Mouse (Mus musculus): ENCODE data around the gene Ugt2a3.
"Not testable (repeated sequence)": the region's sequence is repeated elsewhere in the genome, so short reads cannot be mapped to it uniquely, and the experiment has no call there.

Ugt2a3 gene

GRCm38 (mm10) chr5:87336961-87337697 lies at the start of gene Ugt2a3:
TSS of gene Ugt2a3 (minus strand) at chr5:87337195.
- in situ Hi-C loops (cut with MseI, MboI) = no loop called here

DNA sequence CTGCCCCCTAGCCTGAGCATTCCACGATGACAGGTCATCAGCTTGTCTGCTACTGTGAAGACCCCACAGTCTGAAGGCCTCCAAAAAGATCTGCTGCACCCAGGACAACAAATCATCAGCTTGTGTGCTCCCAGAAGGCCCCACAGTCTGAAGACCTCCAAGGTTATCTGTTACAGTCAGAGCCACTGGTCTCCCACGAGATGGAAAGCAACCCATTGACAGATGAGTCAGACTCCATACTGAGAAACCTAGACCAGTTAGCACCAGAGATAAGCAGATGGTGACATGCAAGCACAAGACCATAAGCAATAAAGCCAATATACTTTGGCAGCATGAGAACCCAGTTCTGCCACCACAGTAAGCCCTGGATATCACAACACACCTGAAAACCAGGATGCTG lies 43.2 kb upstream of the Ugt2a3 start:
- in situ Hi-C loops (cut with MseI, MboI) = no loop called here

DNA sequence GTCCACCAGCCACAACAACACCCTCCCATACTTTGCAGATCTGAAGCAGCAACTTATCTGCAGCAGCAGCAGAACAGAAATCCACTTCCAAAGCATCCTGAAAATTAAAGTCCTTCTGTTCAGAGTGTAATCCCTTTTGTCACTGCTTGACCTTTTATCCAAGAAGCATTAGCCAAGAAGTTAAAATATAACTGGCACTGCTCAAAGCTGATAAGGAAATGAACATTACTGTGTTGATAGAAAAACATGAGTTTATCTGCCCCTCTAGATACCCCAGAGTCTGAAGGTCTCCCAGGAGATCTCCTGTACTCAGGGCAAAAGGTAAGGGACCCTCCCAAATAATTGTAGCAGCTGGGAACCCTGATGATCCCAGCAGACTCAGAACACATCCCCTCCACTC lies 42.8 kb upstream of the Ugt2a3 start:
- in situ Hi-C loops (cut with MseI, MboI) = no loop called here

- in situ Hi-C loops (cut with MseI, MboI) = no loop called here
These were observed 38.9 kb upstream of the Ugt2a3 start for GRCm38 (mm10) chr5:87375874-87376383.

- in situ Hi-C loops (cut with MseI, MboI) = no loop called here
These were observed 36.5 kb upstream of the Ugt2a3 start for GRCm38 (mm10) chr5:87373502-87373863.

- in situ Hi-C loops (cut with MseI, MboI) = not testable (repeated sequence)
These were observed 36.0 kb upstream of the Ugt2a3 start for GRCm38 (mm10) chr5:87372788-87373501.

GRCm38 (mm10) chr5:87350350-87350749 lies 13.4 kb upstream of the Ugt2a3 start:
- in situ Hi-C loops (cut with MseI, MboI) = no loop called here

GRCm38 (mm10) chr5:87349150-87349549 lies 12.2 kb upstream of the Ugt2a3 start:
- in situ Hi-C loops (cut with MseI, MboI) = loop anchor here in 1 of 2 experiments (5.0 kb wide), 1 partner anchor 62 kb away; no protein-coding TSS in a partner anchor

- in situ Hi-C loops (cut with MseI, MboI) = loop anchor here in 1 of 2 experiments (5.0 kb wide), 1 partner anchor 60 kb away; no protein-coding TSS in a partner anchor
These were observed 10.6 kb upstream of the Ugt2a3 start for GRCm38 (mm10) chr5:87347479-87348078.

DNA sequence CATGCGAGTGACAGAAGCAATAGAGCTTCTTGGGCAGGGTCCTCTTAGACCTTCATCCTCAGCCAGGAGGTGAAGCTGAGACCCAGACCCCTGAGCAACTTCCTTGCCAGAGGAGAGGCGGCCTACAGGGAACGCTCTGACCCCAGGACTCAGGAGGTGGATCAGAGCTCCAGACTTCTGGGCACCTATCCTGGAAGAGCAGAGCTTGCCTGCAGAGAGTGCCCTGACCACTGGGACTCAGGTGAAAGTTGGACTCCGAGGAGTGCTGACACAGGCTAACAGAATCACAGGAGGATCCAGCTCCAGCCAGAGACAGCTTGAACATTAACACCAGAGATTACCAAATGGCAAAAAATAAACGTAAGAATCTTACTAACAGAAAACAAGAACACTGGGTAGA lies 3.5 kb upstream of the Ugt2a3 start:
- in situ Hi-C loops (cut with MseI, MboI) = no loop called here

- in situ Hi-C loops (cut with MseI, MboI) = no loop called here
These were observed 1.8 kb downstream of the Ugt2a3 start for GRCm38 (mm10) chr5:87335199-87335598.

- in situ Hi-C loops (cut with MseI, MboI) = no loop called here
These were observed 3.4 kb downstream of the Ugt2a3 start for GRCm38 (mm10) chr5:87333584-87333983.

GRCm38 (mm10) chr5:87311392-87311791 lies 25.6 kb downstream of the Ugt2a3 start:
- in situ Hi-C loops (cut with MseI, MboI) = no loop called here

DNA sequence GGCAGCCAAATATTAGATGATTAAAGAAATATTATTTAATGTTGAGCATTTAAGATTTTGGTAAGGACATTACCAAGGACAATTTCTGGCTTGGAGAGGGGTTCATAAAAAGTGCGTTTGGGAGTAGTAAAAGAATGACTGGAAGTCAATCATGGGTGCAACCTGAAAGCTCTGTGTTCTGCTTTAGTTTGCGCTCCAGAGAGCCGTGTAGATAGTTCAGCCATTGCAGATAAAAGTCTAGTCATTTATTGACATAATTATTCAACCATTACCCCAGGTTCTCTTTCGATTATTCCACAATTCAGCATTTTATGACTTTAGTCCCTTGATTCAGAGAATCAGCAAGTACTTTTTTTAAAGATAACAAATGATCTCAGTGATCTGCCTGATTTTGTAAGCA lies 50.8 kb downstream of the Ugt2a3 start:
- in situ Hi-C loops (cut with MseI, MboI) = loop anchor here in 1 of 2 experiments (5.0 kb wide), 1 partner anchor 61 kb away; no protein-coding TSS in a partner anchor

DNA sequence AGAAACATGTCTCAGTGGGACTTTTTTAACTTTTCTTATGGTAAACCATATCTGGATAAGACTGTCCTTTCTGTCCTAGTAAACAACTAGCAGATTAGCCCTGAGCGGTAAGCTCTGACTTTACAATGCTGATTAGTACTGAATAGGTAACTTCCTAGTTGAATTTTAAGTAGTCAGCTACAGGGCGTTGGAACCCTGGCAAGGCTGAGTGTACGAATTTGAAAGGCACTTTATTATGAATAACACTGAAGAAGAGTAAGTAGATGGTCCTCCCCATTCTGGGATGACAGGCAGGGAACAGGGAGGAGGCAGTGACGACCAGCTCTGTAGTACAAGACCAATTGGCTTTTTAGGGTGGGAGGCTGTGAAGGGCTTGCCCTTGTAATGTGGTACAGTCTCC lies 61.0 kb downstream of the Ugt2a3 start:
- in situ Hi-C loops (cut with MseI, MboI) = not testable (repeated sequence)

DNA sequence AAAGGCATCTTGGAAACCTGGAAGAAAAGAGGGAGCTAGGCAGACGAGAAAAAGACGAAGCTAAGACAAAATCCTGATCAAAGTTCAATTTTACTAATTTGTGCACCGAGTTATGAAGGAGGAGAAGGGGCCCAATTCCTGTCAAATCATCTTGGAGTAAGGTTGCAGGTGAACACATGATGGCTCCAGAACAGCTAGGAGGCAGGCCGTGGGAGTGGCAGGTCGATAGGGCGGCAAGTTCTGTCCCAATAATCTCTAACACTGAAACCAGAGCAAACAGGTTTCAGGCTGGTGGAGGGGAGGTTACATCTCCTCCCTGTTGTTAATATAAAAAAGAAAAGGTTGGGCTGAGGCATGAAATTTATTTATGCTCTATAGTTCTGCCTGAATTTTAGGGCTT lies 61.4 kb downstream of the Ugt2a3 start:
- in situ Hi-C loops (cut with MseI, MboI) = no loop called here

Measured in mouse trophoblast stem cell (cell line).